Mouse (Mus musculus) testis, adult 2 months (tissue): ENCODE results near the gene Mmachc. TPM values are rescaled to one million over a fixed set of nuclear protein-coding genes. Genes with fewer than 3 reads are reported as not detected.
"Not testable (repeated sequence)": the region's sequence is repeated elsewhere in the genome, so short reads cannot be mapped to it uniquely, and the experiment has no call there.

Source experiments
- H3K27ac ChIP-seq: fragments of 200-500 bp; 2 replicates; pipeline ENCODE4 v1.5.1; 2012; ENCODE audit warnings: low read depth, low read length; ENCODE audit not compliant: control insufficient read depth, insufficient read depth
- H3K27me3 ChIP-seq: fragments of 200-500 bp; 2 replicates; pipeline ENCODE4 v1.6.1; 2012; ENCODE audit warnings: mild to moderate bottlenecking, low read length, moderate library complexity; ENCODE audit not compliant: control insufficient read depth, insufficient read depth
- H3K36me3 ChIP-seq: fragments of 200-500 bp; 2 replicates; pipeline ENCODE4 v1.6.1; 2012; ENCODE audit warnings: mild to moderate bottlenecking, low read length; ENCODE audit not compliant: control insufficient read depth, insufficient read depth
- H3K4me1 ChIP-seq: fragments of 200-500 bp; 2 replicates; pipeline ENCODE4 v1.6.1; 2012; ENCODE audit warnings: low read length; ENCODE audit not compliant: control insufficient read depth, insufficient read depth
- H3K4me3 ChIP-seq: fragments of 200-500 bp; 2 replicates; pipeline ENCODE4 v1.5.1; 2012; ENCODE audit warnings: low read depth, mild to moderate bottlenecking, low read length, moderate library complexity, mixed read lengths; ENCODE audit not compliant: control insufficient read depth
- CTCF ChIP-seq: fragments of 200-500 bp; IDR thresholded peaks from 2 replicates; pipeline ENCODE4 v1.5.1; 2012; ENCODE audit warnings: low read depth, mild to moderate bottlenecking, inconsistent platforms, low read length, moderate library complexity; ENCODE audit not compliant: control insufficient read depth, insufficient read depth, insufficient replicate concordance
- POLR2A ChIP-seq: fragments of 200-500 bp; IDR thresholded peaks from 2 replicates; pipeline ENCODE4 v1.6.1; 2012; ENCODE audit warnings: low read depth, mild to moderate bottlenecking, inconsistent platforms, low read length, moderate library complexity; ENCODE audit not compliant: control insufficient read depth
- polyA plus RNA-seq: library from polyadenylated mRNA; depleted of rRNA; stranded (reverse); fragments of >200 nt; gene quantifications from 2 replicates; pipeline ENCODE4 v1.2.3, GENCODE M21; 2012

The Mmachc gene
- polyA plus RNA-seq, 1 experiment: 26.8 TPM

DNA sequence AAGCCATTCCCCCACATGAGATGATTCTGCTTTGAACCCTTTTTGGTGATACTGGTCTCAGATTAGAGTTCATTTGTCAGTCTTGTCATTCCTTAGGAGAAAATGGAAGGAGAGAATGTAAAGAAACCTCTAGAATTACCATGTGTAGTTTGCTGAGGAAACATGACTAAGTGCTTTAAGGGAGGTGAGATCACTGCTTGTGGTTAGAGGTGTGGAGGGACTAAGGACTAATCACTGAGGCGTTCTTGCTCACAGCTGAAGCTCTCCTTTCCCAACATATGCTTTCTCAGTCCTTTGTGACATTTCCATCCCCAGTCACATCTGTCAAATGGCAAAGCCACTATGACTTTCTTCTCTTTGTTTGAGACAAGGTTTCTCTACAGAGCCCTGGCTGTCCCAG, 30.4 kb downstream of the Mmachc start:
- TF ChIP-seq CTCF (no peak), POLR2A (no peak)
- no peak overlapping the region for H3K27ac ChIP-seq
- H3K27me3 ChIP-seq: no peaks in the 10 kb centered on the region
- H3K4me1 ChIP-seq: no peaks in the 10 kb centered on the region
- no peak overlapping the region for H3K4me3 ChIP-seq
- H3K36me3 ChIP-seq: no peaks in the 10 kb centered on the region

DNA sequence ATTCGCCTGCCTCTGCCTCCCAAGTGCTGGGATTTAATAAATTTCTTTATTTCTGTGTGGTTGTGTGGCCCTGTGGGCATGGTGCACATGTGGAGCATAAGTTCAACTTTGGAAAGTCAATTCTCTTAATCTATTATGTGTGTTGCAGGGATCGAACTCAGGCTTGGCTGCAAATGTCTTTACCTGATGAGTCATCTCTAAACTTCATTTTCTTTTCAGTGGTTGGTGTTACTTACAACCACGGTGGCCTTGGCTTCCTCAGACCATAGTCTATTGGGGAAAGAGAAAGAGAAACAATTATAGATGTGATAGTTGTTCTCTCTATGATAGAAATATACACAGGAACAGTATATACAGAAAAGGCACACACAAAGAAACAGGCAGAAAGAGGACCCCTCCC, 32.2 kb downstream of the Mmachc start:
- H3K4me1 ChIP-seq: no peaks in the 10 kb centered on the region
- H3K27me3 ChIP-seq: no peaks in the 10 kb centered on the region
- no peak for TF ChIP-seq CTCF
- no peak for TF ChIP-seq POLR2A
- no peak overlapping the region for H3K4me3 ChIP-seq
- no peak overlapping the region for H3K27ac ChIP-seq
- H3K36me3 ChIP-seq: no peaks in the 10 kb centered on the region

DNA sequence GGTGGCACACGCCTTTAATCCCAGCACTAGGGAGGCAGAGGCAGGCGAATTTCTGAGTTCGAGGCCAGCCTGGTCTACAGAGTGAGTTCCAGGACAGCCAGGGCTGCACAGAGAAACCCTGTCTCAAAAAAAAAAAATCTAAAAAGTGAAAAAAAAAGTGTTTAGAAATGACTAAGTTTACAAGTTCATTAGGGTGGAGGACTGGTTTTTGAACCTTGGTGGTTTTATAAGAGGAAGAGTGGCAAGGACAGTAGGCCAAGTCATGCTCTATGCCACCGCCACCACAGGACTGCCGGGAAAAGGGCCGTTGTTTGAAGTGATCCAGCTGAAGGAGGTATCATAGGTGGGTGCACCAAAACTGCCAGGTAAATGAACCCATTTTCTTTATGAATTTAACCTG, 33.4 kb downstream of the Mmachc start:
- not testable (repeated sequence) for H3K27me3 ChIP-seq

DNA sequence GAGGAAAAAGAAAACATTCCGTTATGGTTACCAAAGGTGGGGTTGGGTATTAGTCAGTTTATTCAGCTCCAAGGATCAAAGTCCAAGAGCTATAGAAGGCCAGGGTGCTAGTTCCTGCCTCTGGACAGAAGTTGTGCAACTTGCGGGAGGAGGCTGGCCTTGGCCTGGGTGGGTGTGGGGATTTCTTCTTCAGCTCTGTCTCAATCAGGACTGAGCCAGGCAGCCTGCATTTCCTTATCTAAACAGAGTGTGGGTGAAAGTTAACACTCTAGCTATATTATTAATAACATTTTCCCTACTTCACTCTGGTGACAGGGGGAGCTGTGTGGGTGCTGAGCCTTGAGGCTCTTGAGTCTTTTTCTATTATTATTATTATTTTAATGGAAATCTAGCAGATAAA, 35.4 kb downstream of the Mmachc start:
- Histone ChIP-seq H3K27ac (no peak overlapping the region), H3K36me3 (no peaks in the 10 kb centered on the region), H3K4me1 (no peaks in the 10 kb centered on the region), H3K27me3 (no peaks in the 10 kb centered on the region), H3K4me3 (no peak overlapping the region)
- no peak for TF ChIP-seq CTCF
- TF ChIP-seq POLR2A: no peak

More for the DNA sequence above, 33.4 kb downstream of the Mmachc start:
- not testable (repeated sequence) for H3K4me1 ChIP-seq, H3K36me3 ChIP-seq, H3K27ac ChIP-seq, H3K4me3 ChIP-seq

DNA sequence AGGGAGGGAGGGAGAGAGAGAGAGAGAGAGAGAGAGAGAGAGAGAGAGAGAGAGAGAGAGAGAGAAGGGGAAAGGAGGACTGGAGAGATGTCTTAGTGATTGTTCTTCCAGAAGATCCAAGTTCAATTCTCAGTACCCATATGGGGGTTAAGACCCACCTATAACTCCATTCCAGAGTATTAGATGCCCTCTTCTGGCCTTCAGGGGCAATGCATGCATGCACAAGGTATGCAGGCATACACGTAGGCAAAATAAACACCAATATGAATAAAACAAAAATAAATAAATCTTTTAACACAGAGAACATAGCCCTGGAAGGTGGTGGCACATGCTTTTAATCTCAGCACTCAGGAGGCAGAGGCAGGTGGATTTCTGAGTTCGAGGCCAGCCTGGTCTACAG, 38.9 kb downstream of the Mmachc start:
- TF ChIP-seq POLR2A (no peak), CTCF (no peak)
- Histone ChIP-seq H3K27ac (no peak overlapping the region), H3K4me1 (no peaks in the 10 kb centered on the region), H3K36me3 (no peaks in the 10 kb centered on the region), H3K27me3 (no peaks in the 10 kb centered on the region), H3K4me3 (no peak overlapping the region)

DNA sequence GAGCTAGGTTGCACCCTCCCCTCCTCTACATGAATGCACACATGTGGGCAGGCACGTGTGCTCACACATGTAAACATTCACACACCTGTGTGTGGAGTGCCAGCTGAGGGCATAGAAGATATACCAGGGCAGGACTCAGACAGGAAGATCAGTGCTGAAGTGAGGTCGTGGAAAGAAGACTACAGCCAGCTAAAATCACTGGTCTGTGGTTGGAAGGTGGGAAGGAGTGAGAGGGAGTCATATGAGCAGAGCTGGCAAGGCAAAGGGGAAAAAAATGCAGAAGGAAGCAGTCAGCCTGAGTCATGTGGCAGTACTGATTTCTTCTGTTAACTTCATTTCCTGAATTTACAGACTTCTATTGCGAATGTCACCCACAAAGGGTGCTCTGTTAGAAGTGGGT, 40.1 kb downstream of the Mmachc start:
- TF ChIP-seq POLR2A (no peak), CTCF (no peak)

DNA sequence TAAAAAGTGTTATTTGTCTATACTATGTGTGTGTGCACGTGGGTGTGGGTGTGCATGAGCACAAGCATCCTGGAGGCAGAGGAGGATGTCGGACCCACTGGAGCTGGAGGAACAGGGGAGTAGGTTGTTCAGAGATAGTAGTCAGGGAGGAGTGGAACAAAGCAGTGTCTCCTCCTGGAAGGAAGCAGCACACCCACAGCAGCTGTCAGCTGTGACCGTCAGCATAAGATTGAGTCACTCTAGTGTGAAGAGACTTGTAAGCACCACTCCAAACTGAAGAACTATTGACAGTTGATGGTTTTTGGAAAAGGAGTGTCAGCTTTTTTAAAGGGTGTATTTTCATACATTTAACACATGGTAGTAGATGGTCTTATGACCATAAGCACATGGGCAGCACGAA, 41.6 kb downstream of the Mmachc start:
- no peaks in the 10 kb centered on the region for H3K36me3 ChIP-seq
- H3K4me1 ChIP-seq: no peaks in the 10 kb centered on the region
- TF ChIP-seq CTCF: no peak
- H3K27ac ChIP-seq: no peak overlapping the region
- H3K27me3 ChIP-seq: no peaks in the 10 kb centered on the region
- H3K4me3 ChIP-seq: no peak overlapping the region

More for the DNA sequence above, 40.1 kb downstream of the Mmachc start:
- peak overlapping the region; percentile 53; the same call in 1 of the 2 replicates for H3K27ac ChIP-seq
- H3K4me3 ChIP-seq: no peak overlapping the region
- no peaks in the 10 kb centered on the region for H3K27me3 ChIP-seq
- no peaks in the 10 kb centered on the region for H3K36me3 ChIP-seq
- no peaks in the 10 kb centered on the region for H3K4me1 ChIP-seq

DNA sequence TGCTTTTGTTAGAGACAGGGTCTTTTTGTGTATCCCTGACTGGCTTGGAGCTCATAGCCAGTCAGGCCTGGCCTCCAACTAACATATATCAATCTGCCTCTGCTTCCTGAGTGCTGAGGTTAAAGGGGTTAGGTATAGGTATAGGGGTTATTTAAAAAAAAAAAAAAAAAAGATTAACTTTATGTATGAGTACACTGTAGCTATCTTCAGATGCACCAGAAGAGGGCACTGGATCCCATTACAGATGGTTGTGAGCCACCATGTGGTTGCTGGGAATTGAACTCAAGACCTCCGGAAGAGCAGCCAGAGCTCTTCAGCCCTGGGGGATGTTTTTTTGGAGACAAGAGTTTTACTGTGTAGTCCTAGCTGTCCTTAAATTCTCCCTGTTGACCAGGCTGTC, 46.2 kb downstream of the Mmachc start:
- TF ChIP-seq CTCF: no peak
- no peak for TF ChIP-seq POLR2A
- H3K36me3 ChIP-seq: no peaks in the 10 kb centered on the region
- no peak overlapping the region for H3K27ac ChIP-seq
- no peaks in the 10 kb centered on the region; the same call in 1 of the 2 replicates for H3K4me1 ChIP-seq
- no peak overlapping the region for H3K4me3 ChIP-seq
- H3K27me3 ChIP-seq: no peaks in the 10 kb centered on the region

DNA sequence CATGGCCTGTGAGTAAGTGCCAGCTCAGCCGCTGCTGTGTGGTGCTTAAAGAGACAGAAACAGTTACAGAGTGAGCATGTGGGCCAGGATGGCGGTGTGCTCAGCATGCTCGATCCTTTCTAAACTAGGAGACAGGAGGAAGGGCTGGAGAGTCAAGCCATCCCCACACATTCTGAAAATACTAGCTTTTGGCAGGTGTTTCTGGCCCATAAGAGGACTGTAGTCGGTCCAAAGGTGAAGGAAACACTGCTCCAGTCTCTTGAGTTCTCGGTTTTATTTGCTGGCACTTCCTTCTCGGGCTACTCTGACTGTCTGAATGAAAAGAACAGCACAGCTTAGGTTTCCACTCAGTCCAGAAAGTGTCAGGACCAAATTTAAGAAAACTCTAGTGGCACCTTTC, 47.4 kb downstream of the Mmachc start:
- Histone ChIP-seq H3K4me3 (no peak overlapping the region), H3K4me1 (no peaks in the 10 kb centered on the region; the same call in 1 of the 2 replicates), H3K36me3 (no peaks in the 10 kb centered on the region), H3K27me3 (no peaks in the 10 kb centered on the region), H3K27ac (no peak overlapping the region)
- TF ChIP-seq CTCF (no peak), POLR2A (no peak)

DNA sequence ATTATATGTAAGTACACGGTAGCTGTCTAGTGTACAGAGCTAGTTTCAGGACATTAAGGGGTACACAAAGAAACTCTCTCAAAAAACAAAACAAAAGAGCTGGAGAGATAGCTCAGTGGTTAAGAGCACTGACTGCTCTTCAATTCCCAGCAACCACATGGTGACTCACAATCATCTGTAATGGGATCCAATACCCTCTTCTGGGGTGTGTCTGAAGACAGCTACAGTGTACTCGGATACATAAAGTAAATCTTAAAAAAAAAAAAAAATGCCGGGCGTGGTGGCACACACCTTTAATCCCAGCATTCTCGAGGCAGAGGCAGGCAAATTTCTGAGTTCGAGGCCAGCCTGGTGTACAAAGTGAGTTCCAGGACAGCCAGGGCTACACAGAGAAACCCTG, 48.3 kb downstream of the Mmachc start:
- not testable (repeated sequence) for H3K4me1 ChIP-seq, H3K27ac ChIP-seq, H3K27me3 ChIP-seq

More for the DNA sequence above, 48.3 kb downstream of the Mmachc start:
- H3K4me3 ChIP-seq, H3K36me3 ChIP-seq: not testable (repeated sequence)
